Mouse (Mus musculus) intestine, embryonic 14.5 days (tissue): ENCODE measurements at regions not wholly inside any gene's neighbourhood (a gene's known extent, or its start where the extent isn't known, plus 50 kb on each side); places are given as distances from the start of the nearest gene placed in this dataset.
A peak's percentile ranks its signal among the peaks of the same experiment; 100 is the strongest.
"Not testable (repeated sequence)": the region's sequence is repeated elsewhere in the genome, so short reads cannot be mapped to it uniquely, and the experiment has no call there.

Experiments
- ATAC-seq: fragments of 200-750 bp; cut with Nextera tagmentation; replicated peaks from 2 replicates; pipeline ENCODE4 v1.8.0; 2017; ENCODE audit warnings: low read depth, moderate number of reproducible peaks, moderate TSS enrichment, moderate library complexity; ENCODE audit not compliant: low FRiP score, low TSS enrichment
- DNase-seq: peaks from one replicate; pipeline ENCODE4 v3.0.0-alpha.2; 2018; ENCODE audit warnings: low spot score
- H3K27ac ChIP-seq: fragments of 300-500 bp; sonication (generic); 2 replicates; pipeline ENCODE4 v1.5.1; 2014; ENCODE audit warnings: low read depth, mild to moderate bottlenecking, control low read depth
- H3K27me3 ChIP-seq: fragments of 300-500 bp; sonication (generic); replicated peaks from 2 replicates; pipeline ENCODE4 v1.6.1; 2014; ENCODE audit warnings: low read length, control low read depth; ENCODE audit not compliant: control insufficient read depth, insufficient read depth
- H3K36me3 ChIP-seq: fragments of 300-500 bp; sonication (generic); 2 replicates; pipeline ENCODE4 v1.6.1; 2014; ENCODE audit warnings: low read length, control low read depth; ENCODE audit not compliant: control insufficient read depth, insufficient read depth
- H3K4me1 ChIP-seq: fragments of 300-500 bp; sonication (generic); replicated peaks from 2 replicates; pipeline ENCODE4 v1.6.1; 2014; ENCODE audit warnings: low read length, control low read depth, mixed read lengths; ENCODE audit not compliant: control insufficient read depth, insufficient read depth
- H3K4me2 ChIP-seq: fragments of 300-500 bp; sonication (generic); 2 replicates; pipeline ENCODE4 v1.6.1; 2014; ENCODE audit warnings: low read length
- H3K4me3 ChIP-seq: fragments of 300-500 bp; sonication (generic); 2 replicates; pipeline ENCODE4 v1.5.1; 2014; ENCODE audit warnings: low read depth, low read length, control low read depth, mixed read lengths
- H3K9ac ChIP-seq: fragments of 300-500 bp; sonication (generic); 2 replicates; pipeline ENCODE4 v1.6.1; 2014; ENCODE audit warnings: mild to moderate bottlenecking, low read length
- H3K9me3 ChIP-seq: fragments of 300-500 bp; sonication (generic); 2 replicates; pipeline ENCODE4 v1.6.1; 2016; ENCODE audit warnings: low read length, control low read depth; ENCODE audit not compliant: control insufficient read depth
- WGBS: fragments of 180-500 bp; shearing (Covaris S2); extraction: QIAGEN DNeasy Blood & Tissue Kit; methylation state at CpG from one replicate; pipeline ENCODE4 v1.1.7; 2014; 5-methylcytosine and 5-hydroxymethylcytosine counted together

DNA sequence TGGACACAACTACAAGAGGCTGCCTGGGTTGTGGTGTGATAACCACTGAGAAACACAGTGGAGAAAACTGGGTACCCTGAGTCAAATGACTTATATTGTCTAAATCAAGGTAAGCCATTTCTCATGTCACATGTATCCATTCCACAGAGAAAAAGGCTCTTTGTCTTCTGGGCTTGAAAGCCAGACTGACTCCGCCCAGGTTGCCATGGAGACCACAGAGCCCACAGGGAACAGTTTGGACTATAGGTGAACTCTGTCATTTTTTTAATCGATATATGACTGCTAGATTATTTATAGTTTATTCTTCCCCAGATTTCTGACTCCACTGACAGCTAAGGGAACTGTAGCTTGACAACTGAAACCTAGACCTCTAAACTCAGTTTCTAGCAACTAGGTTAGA lies 80.7 kb upstream of the Thpo start:
- no peak for DNase-seq
- 86% methylated on average over 2 of the region's 2 CpGs for WGBS

DNA sequence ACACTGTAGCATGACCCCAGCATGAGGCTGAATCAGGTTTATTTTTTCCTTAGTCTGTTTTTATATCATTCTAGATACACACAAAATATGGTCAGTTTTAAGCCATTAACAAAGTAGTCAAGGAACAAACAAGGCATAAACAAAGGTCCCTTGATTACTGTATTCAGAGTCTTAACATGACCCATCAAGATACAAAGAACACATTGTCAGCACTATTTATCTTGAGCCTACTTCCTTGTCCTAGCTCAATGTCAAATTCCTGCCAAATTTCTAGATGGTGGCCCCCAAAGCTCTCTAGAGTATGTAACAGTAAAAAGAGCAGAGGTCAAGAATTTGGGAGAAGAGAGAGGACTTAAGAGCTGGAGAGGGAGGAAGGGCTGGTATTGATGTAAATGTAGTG lies 79.9 kb upstream of the Thpo start:
- Histone ChIP-seq H3K4me2 (no peak overlapping the region), H3K4me3 (no peak overlapping the region), H3K27me3 (no peaks in the 10 kb centered on the region), H3K9me3 (0 out of 2 replicates have a peak, but pooled peaks cover 3% of the 10 kb centered on the region), H3K27ac (no peak overlapping the region), H3K36me3 (no peaks in the 10 kb centered on the region), H3K9ac (no peak overlapping the region), H3K4me1 (0 out of 2 replicates have a peak, but pooled peaks cover 3% of the 10 kb centered on the region)
- DNase-seq (no peak), ATAC-seq (no peak)

More for the DNA sequence above, 80.7 kb upstream of the Thpo start:
- Histone ChIP-seq H3K4me2 (no peak overlapping the region), H3K9ac (no peak overlapping the region), H3K27ac (no peak overlapping the region), H3K4me1 (0 out of 2 replicates have a peak, but pooled peaks cover 3% of the 10 kb centered on the region), H3K4me3 (no peak overlapping the region), H3K36me3 (no peaks in the 10 kb centered on the region), H3K27me3 (no peaks in the 10 kb centered on the region), H3K9me3 (0 out of 2 replicates have a peak, but pooled peaks cover 3% of the 10 kb centered on the region)
- ATAC-seq: no peak

DNA sequence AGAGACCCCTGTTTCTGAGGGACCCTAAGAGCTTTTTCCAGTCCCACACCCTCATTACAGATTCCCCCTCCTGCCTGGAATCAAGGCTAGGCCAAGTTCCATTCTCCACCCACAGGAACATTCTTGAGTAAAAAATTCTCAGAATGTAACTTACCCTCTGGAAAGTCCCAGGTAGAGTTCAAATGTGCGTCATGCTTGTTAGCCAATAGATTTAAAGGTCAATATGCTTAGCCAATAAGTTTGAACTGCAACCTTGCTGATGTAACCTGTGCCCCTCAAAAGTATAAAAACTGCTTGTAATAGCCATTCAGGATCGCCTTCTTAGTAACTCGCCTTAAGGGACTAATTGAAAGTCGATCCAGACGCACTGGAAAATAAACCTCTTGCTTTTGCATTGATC lies 77.7 kb upstream of the Thpo start:
- 87% methylated on average over 5 of the region's 5 CpGs for WGBS
- ATAC-seq: not testable (repeated sequence)

DNA sequence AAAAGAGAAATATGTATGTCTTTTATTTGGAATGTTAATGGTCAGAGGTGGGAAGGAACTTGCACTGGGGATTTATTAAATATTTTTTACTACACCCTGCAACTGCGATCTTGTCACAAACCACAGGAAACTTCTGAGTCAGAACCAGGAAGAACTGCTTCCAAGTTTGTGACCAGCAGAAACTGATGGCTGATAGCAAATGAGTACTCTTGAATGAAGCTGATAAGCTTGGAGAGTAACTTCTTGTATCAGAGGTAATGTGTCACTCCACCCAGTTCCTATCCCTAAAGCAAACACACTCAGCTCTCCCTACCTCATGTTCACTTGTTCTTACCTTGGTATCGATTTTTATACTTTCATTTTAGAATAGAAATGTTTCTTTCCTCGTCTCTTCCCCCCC lies 76.0 kb upstream of the Thpo start:
- ATAC-seq (no peak), DNase-seq (no peak)

More for the DNA sequence above, 77.7 kb upstream of the Thpo start:
- H3K4me1 ChIP-seq, H3K27me3 ChIP-seq, H3K27ac ChIP-seq, H3K36me3 ChIP-seq, DNase-seq, H3K4me3 ChIP-seq, H3K9ac ChIP-seq, H3K9me3 ChIP-seq, H3K4me2 ChIP-seq: not testable (repeated sequence)

DNA sequence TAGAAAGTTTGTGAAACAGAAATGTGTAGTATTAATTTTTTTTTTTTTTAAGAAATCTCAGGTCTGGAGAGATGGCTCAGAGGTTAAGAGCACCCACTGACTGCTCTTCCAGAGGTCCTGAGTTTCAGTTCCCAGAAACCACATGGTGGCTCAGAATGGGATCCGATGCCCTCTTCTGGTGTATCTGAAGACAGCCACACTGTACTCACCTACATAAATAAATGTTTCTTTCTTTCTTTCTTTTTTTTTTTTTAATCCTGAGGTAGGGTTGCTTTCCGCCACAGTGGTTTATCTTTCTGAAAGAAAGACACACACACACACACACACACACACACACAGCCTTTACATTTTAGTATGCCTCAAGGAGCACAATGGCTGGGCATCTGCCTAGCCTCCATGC lies 74.0 kb upstream of the Thpo start:
- 92% methylated on average over 2 of the region's 2 CpGs for WGBS
- Histone ChIP-seq H3K4me1 (peaks cover 16% of the 10 kb centered on the region), H3K9me3 (no peaks in the 10 kb centered on the region), H3K36me3 (no peaks in the 10 kb centered on the region), H3K27ac (no peak overlapping the region), H3K4me3 (no peak overlapping the region), H3K9ac (no peak overlapping the region), H3K4me2 (no peak overlapping the region), H3K27me3 (no peaks in the 10 kb centered on the region)
- DNase-seq (no peak), ATAC-seq (no peak)

More for the DNA sequence above, 76.0 kb upstream of the Thpo start:
- H3K9ac ChIP-seq: no peak overlapping the region
- H3K27ac ChIP-seq: no peak overlapping the region
- H3K27me3 ChIP-seq: no peaks in the 10 kb centered on the region
- no peaks in the 10 kb centered on the region for H3K36me3 ChIP-seq
- no peaks in the 10 kb centered on the region for H3K9me3 ChIP-seq
- 92% methylated on average over 3 of the region's 3 CpGs for WGBS
- peaks cover under 1% of the 10 kb centered on the region; the same call in 1 of the 2 replicates for H3K4me1 ChIP-seq
- no peak overlapping the region for H3K4me2 ChIP-seq
- no peak overlapping the region for H3K4me3 ChIP-seq

DNA sequence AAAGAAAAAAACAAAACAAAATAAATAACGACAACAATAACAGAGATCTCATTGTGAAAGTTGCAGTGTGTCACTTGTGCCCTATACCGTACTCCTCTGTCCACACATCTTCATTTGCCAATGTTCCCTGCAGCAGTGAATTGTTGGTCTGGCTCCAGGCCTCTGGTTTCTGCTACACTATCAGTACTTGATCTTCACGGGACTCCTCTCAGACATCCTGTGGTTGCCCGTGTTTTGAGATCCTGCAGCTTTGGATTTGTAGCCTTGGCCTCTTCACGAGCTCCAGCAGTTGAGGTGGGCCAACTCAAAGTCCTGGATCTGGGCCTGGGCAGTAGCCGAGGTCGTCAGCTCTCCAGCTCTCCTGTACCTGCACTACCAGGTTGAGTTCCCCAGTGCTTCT lies 72.4 kb upstream of the Thpo start:
- WGBS: 86% methylated on average over 7 of the region's 7 CpGs
- ATAC-seq: no peak
- no peak overlapping the region for H3K4me2 ChIP-seq

DNA sequence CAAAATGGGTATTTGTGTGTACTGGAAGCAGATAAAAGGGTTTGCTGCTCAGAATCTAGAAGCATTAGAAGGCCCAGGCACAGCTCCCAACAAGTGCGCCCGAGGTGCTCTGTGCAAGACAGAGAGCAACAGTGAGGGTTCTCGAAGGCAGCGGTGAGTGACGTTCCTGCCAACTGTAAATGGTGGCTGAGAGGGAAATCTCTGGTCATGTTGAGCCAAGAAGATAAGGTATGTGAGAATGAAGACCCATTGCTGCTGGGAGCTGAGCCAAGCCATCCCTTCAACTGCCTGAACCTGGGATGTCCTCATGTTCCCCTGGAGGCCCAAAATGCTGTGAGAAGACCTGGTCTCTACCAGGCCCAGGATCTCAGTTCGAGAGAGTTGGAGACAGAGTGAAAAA lies 71.5 kb upstream of the Thpo start:
- no peak for DNase-seq
- H3K4me1 ChIP-seq: peaks cover 16% of the 10 kb centered on the region
- H3K4me3 ChIP-seq: no peak overlapping the region
- 77% methylated on average over 6 of the region's 6 CpGs for WGBS
- ATAC-seq: no peak
- H3K9ac ChIP-seq: no peak overlapping the region
- no peaks in the 10 kb centered on the region for H3K9me3 ChIP-seq
- H3K27me3 ChIP-seq: no peaks in the 10 kb centered on the region
- H3K27ac ChIP-seq: no peak overlapping the region
- H3K4me2 ChIP-seq: no peak overlapping the region
- no peaks in the 10 kb centered on the region for H3K36me3 ChIP-seq

More for the DNA sequence above, 72.4 kb upstream of the Thpo start:
- Histone ChIP-seq H3K9ac (no peak overlapping the region), H3K4me1 (peaks cover 16% of the 10 kb centered on the region), H3K36me3 (no peaks in the 10 kb centered on the region), H3K27ac (no peak overlapping the region), H3K27me3 (no peaks in the 10 kb centered on the region), H3K4me3 (no peak overlapping the region), H3K9me3 (no peaks in the 10 kb centered on the region)
- DNase-seq: no peak

DNA sequence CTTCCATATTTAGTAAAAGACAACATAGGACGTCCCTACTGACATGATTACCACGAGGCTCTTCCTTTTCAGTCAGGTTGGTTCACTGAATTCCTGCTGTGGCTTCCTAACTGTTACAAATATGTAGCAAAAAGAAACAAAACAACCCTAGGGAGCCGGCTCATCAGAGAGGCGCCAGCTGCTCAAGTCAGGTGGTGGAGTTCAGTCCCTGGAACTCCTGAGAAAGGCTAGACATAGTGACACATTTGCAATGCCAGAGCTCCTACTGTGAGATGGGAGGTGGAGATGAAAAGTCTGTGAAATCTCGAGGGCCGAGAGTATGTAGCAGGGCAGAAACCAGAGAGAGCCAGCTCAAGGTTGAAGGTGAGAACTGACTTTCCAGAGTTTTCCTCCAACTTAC lies 70.8 kb upstream of the Thpo start:
- Histone ChIP-seq H3K4me1 (peaks cover 16% of the 10 kb centered on the region), H3K9me3 (no peaks in the 10 kb centered on the region), H3K9ac (no peak overlapping the region), H3K4me3 (no peak overlapping the region), H3K27me3 (no peaks in the 10 kb centered on the region), H3K4me2 (peak overlapping the region; percentile 59), H3K27ac (peak overlapping the region; percentile 66), H3K36me3 (no peaks in the 10 kb centered on the region)
- 18% methylated on average over 6 of the region's 6 CpGs for WGBS
- ATAC-seq (no peak), DNase-seq (peak; percentile 57)

DNA sequence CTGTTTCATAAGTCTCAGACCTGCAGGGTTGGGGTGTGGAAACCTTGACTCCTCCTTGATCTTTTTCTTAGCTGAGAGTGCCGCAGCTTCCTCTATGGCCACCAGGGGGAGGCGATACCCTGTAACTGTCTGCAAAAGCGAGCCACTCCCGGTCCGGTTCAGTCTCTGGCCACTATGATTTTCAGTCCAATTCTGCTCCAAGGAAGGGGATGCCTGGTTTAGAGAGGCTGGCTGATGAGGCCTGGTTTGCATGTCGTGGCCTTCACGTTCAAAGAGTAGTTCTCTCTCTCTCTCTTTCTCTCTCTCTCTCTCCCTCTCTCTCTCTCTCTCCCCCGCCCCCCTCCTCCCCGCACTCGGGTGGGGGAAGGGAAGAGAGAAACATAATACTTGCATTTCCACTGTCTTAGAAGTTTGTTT lies 70.3 kb upstream of the Thpo start:
- no peaks in the 10 kb centered on the region for H3K27me3 ChIP-seq
- peak overlapping the region; percentile 66 for H3K27ac ChIP-seq
- peak; percentile 88 for DNase-seq
- no peaks in the 10 kb centered on the region for H3K36me3 ChIP-seq
- H3K9ac ChIP-seq: peak overlapping the region; percentile 39; the same call in 1 of the 2 replicates
- H3K4me3 ChIP-seq: 0 out of 2 replicates have a peak overlapping the region, but pooled peaks have one; percentile 15
- peak; percentile 74 for ATAC-seq
- peak overlapping the region; percentile 59 for H3K4me2 ChIP-seq
- no peaks in the 10 kb centered on the region for H3K9me3 ChIP-seq
- 3% methylated on average over 9 of the region's 10 CpGs for WGBS
- peaks cover 16% of the 10 kb centered on the region for H3K4me1 ChIP-seq
